Mouse (Mus musculus): ENCODE measurements around the gene Pbx4. TPM values are rescaled to one million over a fixed set of nuclear protein-coding genes. Genes with fewer than 3 reads are reported as not detected.

The Pbx4 gene
- polyA plus RNA-seq, 1 experiment from 2014 or later: 11.5 TPM

- ATAC-seq (ENCODE audit: insufficient number of reproducible peaks, low FRiP score, low TSS enrichment, low read depth) (no peak), DNase-seq (ENCODE audit: low spot score) (no peak)
- no peaks in the 10 kb centered on the region for H3K4me1 ChIP-seq (ENCODE audit: control insufficient read depth, insufficient read depth, low read length)
- no peak overlapping the region for H3K27ac ChIP-seq (replicated peaks; ENCODE audit: low read depth, low read length)
- 88% methylated on average over 10 of the region's 10 CpGs for WGBS
- no peaks in the 10 kb centered on the region for H3K27me3 ChIP-seq (ENCODE audit: control insufficient read depth, insufficient read depth, low read length)
- H3K9ac ChIP-seq (ENCODE audit: low read length): no peak overlapping the region
- H3K4me2 ChIP-seq (ENCODE audit: low read depth, severe bottlenecking): no peak overlapping the region
- H3K4me3 ChIP-seq (ENCODE audit: low read depth, low read length): no peak overlapping the region
- peaks cover 51% of the 10 kb centered on the region for H3K36me3 ChIP-seq (ENCODE audit: control insufficient read depth, insufficient read depth, low read length)
- H3K9me3 ChIP-seq (ENCODE audit: control insufficient read depth, low read length): no peaks in the 10 kb centered on the region
Measured at GRCm38 (mm10) chr8:69805086-69805485, 27.2 kb upstream of the Pbx4 start.

- no peak overlapping the region for H3K4me3 ChIP-seq (ENCODE audit: low read depth, low read length)
- 94% methylated on average over 9 of the region's 9 CpGs for WGBS
- peaks cover 47% of the 10 kb centered on the region for H3K36me3 ChIP-seq (ENCODE audit: control insufficient read depth, insufficient read depth, low read length)
- no peak overlapping the region for H3K9ac ChIP-seq (ENCODE audit: low read length)
- DNase-seq (ENCODE audit: low spot score) (no peak), ATAC-seq (ENCODE audit: insufficient number of reproducible peaks, low FRiP score, low TSS enrichment, low read depth) (no peak)
- H3K27ac ChIP-seq (replicated peaks; ENCODE audit: low read depth, low read length): no peak overlapping the region
- no peak overlapping the region for H3K4me2 ChIP-seq (ENCODE audit: low read depth, severe bottlenecking)
- H3K4me1 ChIP-seq (ENCODE audit: control insufficient read depth, insufficient read depth, low read length): no peaks in the 10 kb centered on the region
- H3K27me3 ChIP-seq (ENCODE audit: control insufficient read depth, insufficient read depth, low read length): no peaks in the 10 kb centered on the region
- no peaks in the 10 kb centered on the region for H3K9me3 ChIP-seq (ENCODE audit: control insufficient read depth, low read length)
Measured at GRCm38 (mm10) chr8:69805491-69805890, 26.8 kb upstream of the Pbx4 start.

- 90% methylated on average over 5 of the region's 5 CpGs for WGBS
- Histone ChIP-seq H3K9me3 (ENCODE audit: control insufficient read depth, low read length) (no peaks in the 10 kb centered on the region), H3K36me3 (ENCODE audit: control insufficient read depth, insufficient read depth, low read length) (peaks cover 37% of the 10 kb centered on the region)
Measured at GRCm38 (mm10) chr8:69807236-69807635, 25.1 kb upstream of the Pbx4 start.

GRCm38 (mm10) chr8:69808094-69808863 is 24.0 kb upstream of the Pbx4 start, which contains the start of gene Gmip:
Gene Gmip, plus strand, starts transcription at chr8:69808679.
- H3K9me3 ChIP-seq (ENCODE audit: control insufficient read depth, low read length): no peaks in the 10 kb centered on the region
- ATAC-seq (ENCODE audit: insufficient number of reproducible peaks, low FRiP score, low TSS enrichment, low read depth) (peak; percentile 67), DNase-seq (ENCODE audit: low spot score) (peak; percentile 85)
- 5% methylated on average over 24 of the region's 28 CpGs for WGBS
- H3K27ac ChIP-seq (replicated peaks; ENCODE audit: low read depth, low read length): no peak within 1 kb of the TSS
- H3K9ac ChIP-seq (ENCODE audit: low read length): peak within 1 kb of the TSS; percentile 43; the same call in 1 of the 2 replicates
- H3K36me3 ChIP-seq (ENCODE audit: control insufficient read depth, insufficient read depth, low read length): peaks cover 28% of the 10 kb centered on the region
- H3K4me1 ChIP-seq (ENCODE audit: control insufficient read depth, insufficient read depth, low read length): no peaks in the 10 kb centered on the region
- H3K27me3 ChIP-seq (ENCODE audit: control insufficient read depth, insufficient read depth, low read length): no peaks in the 10 kb centered on the region
- peak within 1 kb of the TSS; percentile 57 for H3K4me2 ChIP-seq (ENCODE audit: low read depth, severe bottlenecking)
- H3K4me3 ChIP-seq (ENCODE audit: low read depth, low read length): peak within 1 kb of the TSS; percentile 25

More at GRCm38 (mm10) chr8:69807236-69807635, 25.1 kb upstream of the Pbx4 start:
- ATAC-seq (ENCODE audit: insufficient number of reproducible peaks, low FRiP score, low TSS enrichment, low read depth): no peak
- Histone ChIP-seq H3K9ac (ENCODE audit: low read length) (no peak overlapping the region), H3K27ac (replicated peaks; ENCODE audit: low read depth, low read length) (no peak overlapping the region), H3K27me3 (ENCODE audit: control insufficient read depth, insufficient read depth, low read length) (no peaks in the 10 kb centered on the region), H3K4me3 (ENCODE audit: low read depth, low read length) (no peak overlapping the region), H3K4me1 (ENCODE audit: control insufficient read depth, insufficient read depth, low read length) (no peaks in the 10 kb centered on the region), H3K4me2 (ENCODE audit: low read depth, severe bottlenecking) (no peak overlapping the region)
- no peak for DNase-seq (ENCODE audit: low spot score)

GRCm38 (mm10) chr8:69808864-69809403 is 23.4 kb upstream of the Pbx4 start:
- Histone ChIP-seq H3K9me3 (ENCODE audit: control insufficient read depth, low read length) (no peaks in the 10 kb centered on the region), H3K9ac (ENCODE audit: low read length) (peak overlapping the region; percentile 43; the same call in 1 of the 2 replicates), H3K4me3 (ENCODE audit: low read depth, low read length) (peak overlapping the region; percentile 25), H3K27me3 (ENCODE audit: control insufficient read depth, insufficient read depth, low read length) (no peaks in the 10 kb centered on the region), H3K4me1 (ENCODE audit: control insufficient read depth, insufficient read depth, low read length) (no peaks in the 10 kb centered on the region), H3K4me2 (ENCODE audit: low read depth, severe bottlenecking) (peak overlapping the region; percentile 57), H3K27ac (replicated peaks; ENCODE audit: low read depth, low read length) (no peak overlapping the region), H3K36me3 (ENCODE audit: control insufficient read depth, insufficient read depth, low read length) (peaks cover 21% of the 10 kb centered on the region)
- DNase-seq (ENCODE audit: low spot score) (peak; percentile 47), ATAC-seq (ENCODE audit: insufficient number of reproducible peaks, low FRiP score, low TSS enrichment, low read depth) (peak; percentile 32)
- 2% methylated on average over 23 of the region's 23 CpGs for WGBS

GRCm38 (mm10) chr8:69809820-69810219 is 22.5 kb upstream of the Pbx4 start:
- Histone ChIP-seq H3K4me1 (ENCODE audit: control insufficient read depth, insufficient read depth, low read length) (no peaks in the 10 kb centered on the region), H3K27ac (replicated peaks; ENCODE audit: low read depth, low read length) (no peak overlapping the region), H3K4me2 (ENCODE audit: low read depth, severe bottlenecking) (no peak overlapping the region), H3K9me3 (ENCODE audit: control insufficient read depth, low read length) (no peaks in the 10 kb centered on the region), H3K9ac (ENCODE audit: low read length) (no peak overlapping the region), H3K36me3 (ENCODE audit: control insufficient read depth, insufficient read depth, low read length) (peaks cover 21% of the 10 kb centered on the region), H3K4me3 (ENCODE audit: low read depth, low read length) (no peak overlapping the region), H3K27me3 (ENCODE audit: control insufficient read depth, insufficient read depth, low read length) (no peaks in the 10 kb centered on the region)
- no peak for DNase-seq (ENCODE audit: low spot score)
- 55% methylated on average over 3 of the region's 3 CpGs for WGBS
- ATAC-seq (ENCODE audit: insufficient number of reproducible peaks, low FRiP score, low TSS enrichment, low read depth): no peak

- Histone ChIP-seq H3K9ac (ENCODE audit: low read length) (no peak overlapping the region), H3K27ac (replicated peaks; ENCODE audit: low read depth, low read length) (no peak overlapping the region), H3K4me1 (ENCODE audit: control insufficient read depth, insufficient read depth, low read length) (no peaks in the 10 kb centered on the region), H3K4me2 (ENCODE audit: low read depth, severe bottlenecking) (no peak overlapping the region), H3K27me3 (ENCODE audit: control insufficient read depth, insufficient read depth, low read length) (no peaks in the 10 kb centered on the region), H3K36me3 (ENCODE audit: control insufficient read depth, insufficient read depth, low read length) (peaks cover 4% of the 10 kb centered on the region; the same call in 1 of the 2 replicates), H3K9me3 (ENCODE audit: control insufficient read depth, low read length) (no peaks in the 10 kb centered on the region), H3K4me3 (ENCODE audit: low read depth, low read length) (no peak overlapping the region)
- ATAC-seq (ENCODE audit: insufficient number of reproducible peaks, low FRiP score, low TSS enrichment, low read depth): no peak
- WGBS: 86% methylated on average over 2 of the region's 2 CpGs
- DNase-seq (ENCODE audit: low spot score): no peak
Measured at GRCm38 (mm10) chr8:69814881-69815280, 17.4 kb upstream of the Pbx4 start.

- H3K4me1 ChIP-seq (ENCODE audit: control insufficient read depth, insufficient read depth, low read length): no peaks in the 10 kb centered on the region
- H3K27ac ChIP-seq (replicated peaks; ENCODE audit: low read depth, low read length): no peak overlapping the region
- WGBS: 93% methylated on average over 4 of the region's 4 CpGs
- no peaks in the 10 kb centered on the region for H3K27me3 ChIP-seq (ENCODE audit: control insufficient read depth, insufficient read depth, low read length)
- H3K9me3 ChIP-seq (ENCODE audit: control insufficient read depth, low read length): no peaks in the 10 kb centered on the region
- no peak overlapping the region for H3K9ac ChIP-seq (ENCODE audit: low read length)
- H3K36me3 ChIP-seq (ENCODE audit: control insufficient read depth, insufficient read depth, low read length): peaks cover 4% of the 10 kb centered on the region; the same call in 1 of the 2 replicates
- ATAC-seq (ENCODE audit: insufficient number of reproducible peaks, low FRiP score, low TSS enrichment, low read depth): no peak
- no peak overlapping the region for H3K4me3 ChIP-seq (ENCODE audit: low read depth, low read length)
- no peak for DNase-seq (ENCODE audit: low spot score)
- H3K4me2 ChIP-seq (ENCODE audit: low read depth, severe bottlenecking): no peak overlapping the region
Measured at GRCm38 (mm10) chr8:69815396-69815795, 16.9 kb upstream of the Pbx4 start.
